ENCODE assay signal across 18 mouse cellular contexts in genomic region chr10:85341867-85342266, GRCm38 (mm10). TPM values are rescaled to one million over a fixed set of nuclear protein-coding genes. Genes with fewer than 3 reads are reported as not detected.
A peak's percentile ranks its signal among the peaks of the same experiment; 100 is the strongest.
DNase-seq lines count a peak whose midpoint lies in the region; ATAC-seq and TF ChIP-seq lines count a peak whose summit lies in the region.
"Had no signal": no experiment of that assay in that cellular context is flagged by ENCODE, and none has a peak within 500 bp of the region (broad histone marks: within the 10 kb centered on the region; RNA-seq: fewer than 3 reads in every experiment).

No protein-coding gene starts in this region.

- 72% methylated on average over 1 of the region's 1 CpGs for WGBS in forebrain, postnatal 0 days
- WGBS in forebrain, embryonic 16.5 days = 69% methylated on average over 1 of the region's 1 CpGs

- H3K4me2 ChIP-seq in forebrain, postnatal 0 days (ENCODE audit: low read depth) = no peak overlapping the region
- H3K4me2 ChIP-seq in forebrain, embryonic 16.5 days (ENCODE audit: low read length) = no peak overlapping the region
- H3K4me2 ChIP-seq: embryonic facial prominence, embryonic 15.5 days; liver, embryonic 15.5 days; midbrain, embryonic 11.5 days had no signal

- H3K4me1 ChIP-seq in forebrain, postnatal 0 days (ENCODE audit: insufficient read depth) = no peaks in the 10 kb centered on the region
- H3K4me1 ChIP-seq in forebrain, embryonic 16.5 days (replicated peaks; ENCODE audit: control insufficient read depth, insufficient read depth, low read length) = no peaks in the 10 kb centered on the region
- H3K4me1 ChIP-seq: embryonic facial prominence, embryonic 15.5 days; liver, embryonic 15.5 days had no signal

- no peaks in the 10 kb centered on the region for H3K27me3 ChIP-seq in forebrain, postnatal 0 days (ENCODE audit: insufficient read depth, low read length)
- H3K27me3 ChIP-seq in forebrain, embryonic 16.5 days (replicated peaks; ENCODE audit: control insufficient read depth, insufficient read depth, low read length) = no peaks in the 10 kb centered on the region
- H3K27me3 ChIP-seq: embryonic facial prominence, embryonic 15.5 days; liver, embryonic 15.5 days had no signal

- no peak overlapping the region for H3K4me3 ChIP-seq in forebrain, postnatal 0 days (ENCODE audit: low read depth, low read length)
- H3K4me3 ChIP-seq in forebrain, embryonic 16.5 days (replicated peaks; ENCODE audit: low read length) = no peak overlapping the region
- no peak overlapping the region for H3K4me3 ChIP-seq in left cerebral cortex, adult 2 months
- H3K4me3 ChIP-seq: embryonic facial prominence, embryonic 15.5 days; liver, embryonic 15.5 days had no signal

- intact Hi-C loops in left cerebral cortex, adult 2 months (cut with DNase I) = no loop called here
- intact Hi-C loops in left cerebral cortex, postnatal 14 days (cut with DNase I) = no loop called here

- ATAC-seq in forebrain, postnatal 0 days = no peak
- ATAC-seq in forebrain, embryonic 16.5 days = no peak
- ATAC-seq: inflammation-experienced regulatory T-cells, adult 6 months had no signal

- TF ChIP-seq CTCF in forebrain, postnatal 0 days (IDR thresholded peaks at IDR 0.05; ENCODE audit: low read depth) = peak; percentile 19; the same call in 1 of the 2 replicates
- peak; percentile 21 for TF ChIP-seq CTCF in left cerebral cortex, adult 2 months (IDR thresholded peaks at IDR 0.05)

- H3K27ac ChIP-seq in forebrain, postnatal 0 days (ENCODE audit: low read depth, low read length) = no peak overlapping the region
- no peak overlapping the region for H3K27ac ChIP-seq in forebrain, embryonic 16.5 days (ENCODE audit: low read length)
- no peak overlapping the region for H3K27ac ChIP-seq in left cerebral cortex, adult 2 months
- H3K27ac ChIP-seq: embryonic facial prominence, embryonic 15.5 days; liver, embryonic 15.5 days had no signal

- no peak for DNase-seq in forebrain, postnatal 0 days
- no peak for DNase-seq in left cerebral cortex, adult 2 months (ENCODE audit: extremely low spot score in 1 of 2, low spot score in 2 of 2)
- no peak for DNase-seq in left cerebral cortex, postnatal 14 days (ENCODE audit: low spot score in 2 of 2)
- DNase-seq in A20 (ENCODE audit: low read depth, low spot score) (peak; percentile 15), ZHBTc4 (ENCODE audit: low read depth, low spot score) (peak; percentile 27)
- no peak for DNase-seq in embryo, embryonic 9.5 days (ENCODE audit: extremely low spot score)
- no peak for DNase-seq in spleen, adult 12 weeks (ENCODE audit: low spot score)
- DNase-seq: adrenal gland, postnatal 36 days; cerebellum, adult 9-11 months; gastrocnemius, postnatal 36 days; lung, postnatal 36 days; right cerebral cortex, postnatal 14 days; thymus, postnatal 4 days had no signal

- no peak overlapping the region for H3K9ac ChIP-seq in forebrain, postnatal 0 days
- H3K9ac ChIP-seq in forebrain, embryonic 16.5 days (replicated peaks; ENCODE audit: low read depth, low read length) = no peak overlapping the region
- H3K9ac ChIP-seq: embryonic facial prominence, embryonic 15.5 days; liver, embryonic 15.5 days had no signal

- H3K36me3 ChIP-seq in forebrain, postnatal 0 days (ENCODE audit: insufficient read depth) = no peaks in the 10 kb centered on the region
- H3K36me3 ChIP-seq in forebrain, embryonic 16.5 days (ENCODE audit: control insufficient read depth, insufficient read depth) = no peaks in the 10 kb centered on the region
- H3K36me3 ChIP-seq: embryonic facial prominence, embryonic 15.5 days; liver, embryonic 15.5 days had no signal

- H3K9me3 ChIP-seq in forebrain, postnatal 0 days (ENCODE audit: low read length) = no peaks in the 10 kb centered on the region
- peaks cover 3% of the 10 kb centered on the region; the same call in 1 of the 2 replicates for H3K9me3 ChIP-seq in forebrain, embryonic 16.5 days (ENCODE audit: control insufficient read depth, low read length)
- H3K9me3 ChIP-seq: embryonic facial prominence, embryonic 15.5 days; liver, embryonic 15.5 days had no signal

RNA-seq across cellular contexts. Expression of gene Btbd11, which starts 44.7 kb away (rescaled TPM):
- total RNA-seq in forebrain, postnatal 0 days (2014; rRNA removed) = 17.6 and 22.5 TPM in 2 replicates
- polyA plus RNA-seq in forebrain, postnatal 0 days (2015; fragmentation: Nextera tagmentation; extraction: Ambion mirVana) = 7.5 and 9.9 TPM in 2 replicates
- 11.1 TPM in 2 replicates for polyA plus RNA-seq in forebrain, embryonic 16.5 days (2015; fragmentation: Nextera tagmentation; extraction: Ambion mirVana)
- 10 to 100 TPM; 26.9 to 33.7 TPM for total RNA-seq in left cerebral cortex, adult 2 months (2021)
- 10 to 100 TPM; 28.5 to 29.7 TPM for total RNA-seq in left cerebral cortex, postnatal 14 days (2021)

Comparison
In these comparisons a context has a peak if more than half of its experiments do, and no peak if none do; other contexts are left out.
1. DNase-seq: peak in A20 (single experiment) and ZHBTc4 (single experiment); none in forebrain, postnatal 0 days (single experiment), left cerebral cortex, adult 2 months (0 of 2), left cerebral cortex, postnatal 14 days (0 of 2), embryo, embryonic 9.5 days (single experiment) and spleen, adult 12 weeks (single experiment).